21 mouse cellular contexts compared by ENCODE assay signal in genomic region chr12:72326087-72326486, GRCm38 (mm10).
A peak's percentile ranks its signal among the peaks of the same experiment; 100 is the strongest.
DNase-seq lines count a peak whose midpoint lies in the region; ATAC-seq and TF ChIP-seq lines count a peak whose summit lies in the region.
"Had no signal": no experiment of that assay in that cellular context is flagged by ENCODE, and none has a peak within 500 bp of the region (broad histone marks: within the 10 kb centered on the region; RNA-seq: fewer than 3 reads in every experiment).

No protein-coding gene starts in this region.

- no peak overlapping the region for H3K4me2 ChIP-seq in heart, embryonic 11.5 days
- no peak overlapping the region for H3K4me2 ChIP-seq in liver, embryonic 13.5 days
- no peak overlapping the region for H3K4me2 ChIP-seq in liver, postnatal 0 days (ENCODE audit: low read depth, low read length)
- H3K4me2 ChIP-seq: embryonic facial prominence, embryonic 12.5 days; forebrain, embryonic 13.5 days; forebrain, embryonic 15.5 days had no signal

- no peaks in the 10 kb centered on the region for H3K27me3 ChIP-seq in heart, embryonic 11.5 days (ENCODE audit: control insufficient read depth, insufficient read depth, low read length)
- H3K27me3 ChIP-seq in liver, embryonic 13.5 days = no peaks in the 10 kb centered on the region
- H3K27me3 ChIP-seq in liver, postnatal 0 days (ENCODE audit: insufficient read depth, low read length) = no peaks in the 10 kb centered on the region
- H3K27me3 ChIP-seq: embryonic facial prominence, embryonic 12.5 days; forebrain, embryonic 13.5 days; forebrain, embryonic 15.5 days; Patski had no signal

- no peak for TF ChIP-seq EP300 in liver, postnatal 0 days (IDR thresholded peaks at IDR 0.05; ENCODE audit: low read depth)

- ATAC-seq in heart, embryonic 11.5 days (replicated peaks; ENCODE audit: insufficient number of reproducible peaks, low FRiP score, low TSS enrichment) = 0 out of 2 replicates have a peak, but pooled peaks have one; percentile 42
- ATAC-seq in liver, embryonic 13.5 days (ENCODE audit: low read depth) = 0 out of 2 replicates have a peak, but pooled peaks have one; percentile 26
- no peak for ATAC-seq in liver, postnatal 0 days
- ATAC-seq in megakaryocyte progenitor cell, adult 5-6 weeks (replicated peaks; ENCODE audit: poor library complexity) = 0 out of 2 replicates have a peak, but pooled peaks have one; percentile 31
- ATAC-seq: activated CD4-positive, CD25-positive, alpha-beta regulatory T cell, adult 4 months; forebrain, embryonic 13.5 days; forebrain, embryonic 15.5 days; Patski had no signal

- H3K36me3 ChIP-seq in heart, embryonic 11.5 days (ENCODE audit: control insufficient read depth, insufficient read depth, low read length) = no peaks in the 10 kb centered on the region
- no peaks in the 10 kb centered on the region for H3K36me3 ChIP-seq in liver, embryonic 13.5 days
- no peaks in the 10 kb centered on the region for H3K36me3 ChIP-seq in liver, postnatal 0 days (replicated peaks; ENCODE audit: insufficient read depth, low read length)
- H3K36me3 ChIP-seq: embryonic facial prominence, embryonic 10.5 days; embryonic facial prominence, embryonic 12.5 days; forebrain, embryonic 15.5 days had no signal

- H3K4me1 ChIP-seq in heart, embryonic 11.5 days (ENCODE audit: control insufficient read depth, insufficient read depth, low read length) = no peaks in the 10 kb centered on the region; the same call in 1 of the 2 replicates
- 0 out of 2 replicates have a peak, but pooled peaks cover 6% of the 10 kb centered on the region for H3K4me1 ChIP-seq in liver, embryonic 13.5 days (replicated peaks)
- H3K4me1 ChIP-seq in liver, postnatal 0 days (ENCODE audit: insufficient read depth) = no peaks in the 10 kb centered on the region
- H3K4me1 ChIP-seq: forebrain, embryonic 15.5 days had no signal

- H3K9me3 ChIP-seq in heart, embryonic 11.5 days (replicated peaks; ENCODE audit: control insufficient read depth, low read length) = no peaks in the 10 kb centered on the region
- no peaks in the 10 kb centered on the region for H3K9me3 ChIP-seq in liver, embryonic 13.5 days (replicated peaks)
- H3K9me3 ChIP-seq in liver, postnatal 0 days (ENCODE audit: low read length) = no peaks in the 10 kb centered on the region
- H3K9me3 ChIP-seq: embryonic facial prominence, embryonic 10.5 days; embryonic facial prominence, embryonic 12.5 days; forebrain, embryonic 13.5 days; forebrain, embryonic 15.5 days had no signal

- intact Hi-C loops in heart, postnatal 36 days (cut with DNase I) = no loop called here

- H3K4me3 ChIP-seq in heart, embryonic 11.5 days (ENCODE audit: low read depth, low read length) = no peak overlapping the region
- H3K4me3 ChIP-seq in liver, embryonic 13.5 days (replicated peaks) = no peak overlapping the region
- H3K4me3 ChIP-seq in liver, postnatal 0 days (ENCODE audit: low read depth, low read length) = no peak overlapping the region
- H3K4me3 ChIP-seq: embryonic facial prominence, embryonic 10.5 days; embryonic facial prominence, embryonic 12.5 days; forebrain, embryonic 13.5 days; forebrain, embryonic 15.5 days had no signal

- H3K9ac ChIP-seq in heart, embryonic 11.5 days (ENCODE audit: low read depth, low read length) = no peak overlapping the region
- no peak overlapping the region for H3K9ac ChIP-seq in liver, embryonic 13.5 days
- no peak overlapping the region for H3K9ac ChIP-seq in liver, postnatal 0 days (replicated peaks)
- H3K9ac ChIP-seq: embryonic facial prominence, embryonic 12.5 days; forebrain, embryonic 13.5 days; forebrain, embryonic 15.5 days had no signal

- TF ChIP-seq CTCF in liver, postnatal 0 days (IDR thresholded peaks at IDR 0.05; ENCODE audit: low read depth) = no peak

- DNase-seq in heart, postnatal 36 days = no peak
- no peak for DNase-seq in liver, embryonic 13.5 days
- no peak for DNase-seq in liver, postnatal 0 days
- no peak for DNase-seq in kidney, postnatal 14 days
- no peak for DNase-seq in spleen, postnatal 4 days (ENCODE audit: low spot score in 2 of 2)
- DNase-seq: adrenal gland, adult 8-10 months; adrenal gland, postnatal 14 days; adrenal gland, postnatal 36 days; cerebellum, adult 11-12 months; cerebellum, adult 2 months; cerebellum, adult 9-10 months; cerebellum, postnatal 10 days; cerebellum, postnatal 25 days had no signal

- no peak overlapping the region for H3K27ac ChIP-seq in heart, embryonic 11.5 days (ENCODE audit: low read depth, low read length)
- no peak overlapping the region for H3K27ac ChIP-seq in liver, embryonic 13.5 days
- H3K27ac ChIP-seq in liver, postnatal 0 days (ENCODE audit: low read depth) = no peak overlapping the region
- H3K27ac ChIP-seq: embryonic facial prominence, embryonic 10.5 days; embryonic facial prominence, embryonic 12.5 days; forebrain, embryonic 13.5 days; forebrain, embryonic 15.5 days had no signal
